Comparison of ENCODE assay signal across 9 mouse cellular contexts in the genomic region with DNA sequence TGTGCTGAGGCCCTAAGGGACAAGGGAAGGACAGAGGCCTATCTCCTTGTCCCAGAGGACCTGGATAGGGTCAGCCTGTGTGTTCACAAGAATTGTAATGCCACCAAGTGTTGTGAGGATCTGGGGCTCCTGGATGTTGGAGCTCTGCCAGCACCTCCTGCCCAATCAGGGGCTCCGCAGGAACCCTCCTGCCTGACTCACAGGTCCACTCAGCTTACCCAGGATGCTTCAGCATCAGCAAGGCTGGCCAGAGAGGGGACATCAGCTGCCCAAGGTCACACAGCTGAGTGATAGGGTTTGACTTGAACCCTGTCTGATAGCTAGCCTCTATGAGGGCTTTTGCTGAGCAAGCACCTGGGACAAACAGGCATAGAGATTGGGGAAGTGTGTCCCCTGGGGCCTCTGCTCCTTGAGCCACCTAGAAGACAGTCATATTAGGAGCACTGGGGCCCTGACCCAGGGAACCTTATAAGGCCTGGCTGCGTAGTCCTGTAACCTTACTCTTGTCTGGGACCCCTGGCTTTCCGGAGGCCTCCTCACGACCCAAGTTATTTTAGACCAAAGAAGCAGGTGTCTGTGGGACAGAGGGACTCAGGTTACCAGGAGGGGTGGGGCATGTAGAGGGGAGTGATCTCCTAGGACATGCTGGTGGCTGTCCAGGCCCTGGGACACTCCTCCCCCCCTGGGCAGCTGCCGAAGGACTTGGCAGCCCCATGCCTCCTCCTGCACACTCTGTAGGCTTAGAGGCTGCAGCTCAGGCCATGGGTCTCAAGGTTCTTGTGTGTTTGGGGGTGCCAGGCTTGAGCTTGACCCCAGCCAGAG. TPM values are rescaled to one million over a fixed set of nuclear protein-coding genes. Genes with fewer than 3 reads are reported as not detected.
DNase-seq lines count a peak whose midpoint lies in the region; ATAC-seq and TF ChIP-seq lines count a peak whose summit lies in the region.
"Had no signal": no experiment of that assay in that cellular context is flagged by ENCODE, and none has a peak within 500 bp of the region (broad histone marks: within the 10 kb centered on the region; RNA-seq: fewer than 3 reads in every experiment).

No protein-coding gene starts in this region.

- H3K36me3 ChIP-seq in kidney, embryonic 15.5 days: no peaks in the 10 kb centered on the region
- H3K36me3 ChIP-seq in midbrain, embryonic 12.5 days: no peaks in the 10 kb centered on the region

- ATAC-seq in kidney, embryonic 15.5 days (replicated peaks; ENCODE audit: low FRiP score): peak; percentile 35
- ATAC-seq in midbrain, embryonic 12.5 days (ENCODE audit: low FRiP score, low read depth): no peak
- no peak for ATAC-seq in monocyte, adult 5-6 weeks (replicated peaks; ENCODE audit: insufficient number of reproducible peaks, low FRiP score, low TSS enrichment, poor library complexity, severe bottlenecking)

- no peaks in the 10 kb centered on the region for H3K27me3 ChIP-seq in kidney, embryonic 15.5 days
- no peaks in the 10 kb centered on the region; the same call in 1 of the 2 replicates for H3K27me3 ChIP-seq in midbrain, embryonic 12.5 days

- peaks cover 73% of the 10 kb centered on the region for H3K4me1 ChIP-seq in kidney, embryonic 15.5 days
- H3K4me1 ChIP-seq in midbrain, embryonic 12.5 days: peaks cover 57% of the 10 kb centered on the region

- peak; percentile 62 to 68 for DNase-seq in left cerebral cortex, adult 2 months (ENCODE audit: extremely low spot score in 1 of 2, low spot score in 2 of 2)
- no peak for DNase-seq in left cerebral cortex, postnatal 4 days
- peak; percentile 68 to 77 for DNase-seq in cerebellum, postnatal 14 days
- peak; percentile 74 to 86 for DNase-seq in heart, adult 18-20 months
- no peak for DNase-seq in embryo, embryonic 10.5 days (ENCODE audit: low spot score)

- no peak for TF ChIP-seq CTCF in left cerebral cortex, adult 2 months (IDR thresholded peaks at IDR 0.05)

- peak overlapping the region; percentile 57 for H3K4me2 ChIP-seq in kidney, embryonic 15.5 days
- peak overlapping the region; percentile 55 for H3K4me2 ChIP-seq in midbrain, embryonic 12.5 days (replicated peaks)

- H3K27ac ChIP-seq in left cerebral cortex, adult 2 months: peak overlapping the region; percentile 98
- peak overlapping the region; percentile 88 for H3K27ac ChIP-seq in kidney, embryonic 15.5 days
- peak overlapping the region; percentile 71 for H3K27ac ChIP-seq in midbrain, embryonic 12.5 days (replicated peaks)

- H3K4me3 ChIP-seq in left cerebral cortex, adult 2 months: peak overlapping the region; percentile 54
- peak overlapping the region; percentile 30; the same call in 1 of the 2 replicates for H3K4me3 ChIP-seq in kidney, embryonic 15.5 days (replicated peaks)
- H3K4me3 ChIP-seq in midbrain, embryonic 12.5 days: peak overlapping the region; percentile 31; the same call in 1 of the 2 replicates

- H3K9ac ChIP-seq in kidney, embryonic 15.5 days: peak overlapping the region; percentile 29; the same call in 1 of the 2 replicates
- H3K9ac ChIP-seq in midbrain, embryonic 12.5 days (replicated peaks): peak overlapping the region; percentile 60

- 33% methylated on average over 5 of the region's 5 CpGs for WGBS in kidney, embryonic 15.5 days
- WGBS in midbrain, embryonic 12.5 days: 69% methylated on average over 5 of the region's 5 CpGs

- no peaks in the 10 kb centered on the region for H3K9me3 ChIP-seq in kidney, embryonic 15.5 days (replicated peaks)
- no peaks in the 10 kb centered on the region for H3K9me3 ChIP-seq in midbrain, embryonic 12.5 days

- intact Hi-C loops in left cerebral cortex, adult 2 months (cut with DNase I): no loop called here
- intact Hi-C loops in left cerebral cortex, postnatal 4 days (cut with DNase I): no loop called here

RNA-seq across cellular contexts. Expression of gene Ak1, which starts 4.5 kb away (rescaled TPM):
- total RNA-seq in left cerebral cortex, adult 2 months (2021): 100 to 1,000 TPM; 140 to 153 TPM
- 100 to 1,000 TPM; 100 to 106 TPM for total RNA-seq in left cerebral cortex, postnatal 4 days (2021)
- 100 to 1,000 TPM; 654 to 691 TPM for total RNA-seq in heart, adult 18-20 months (2021)
- 32.6 and 34.4 TPM in 2 replicates for polyA plus RNA-seq in kidney, embryonic 15.5 days (2015; fragmentation: Nextera tagmentation; extraction: Ambion mirVana)
- polyA plus RNA-seq in midbrain, embryonic 12.5 days (2016; fragmentation: Nextera tagmentation; extraction: Ambion mirVana): 31.6 and 34.7 TPM in 2 replicates
- total RNA-seq in monocyte, adult 5-6 weeks (2017): 0.43 TPM in 1 of 3 replicates, not detected in the others

RNA-seq across cellular contexts. Expression of gene Eng, which starts 20.3 kb away (rescaled TPM):
- total RNA-seq in left cerebral cortex, adult 2 months (2021): 10 to 100 TPM; 22.2 to 23.0 TPM
- 10 to 100 TPM; 21.2 to 26.1 TPM for total RNA-seq in left cerebral cortex, postnatal 4 days (2021)
- 100 to 1,000 TPM in 1 of 2 experiments, 10 to 100 TPM in 1; 95.1 to 106 TPM for total RNA-seq in heart, adult 18-20 months (2021)
- 71.9 and 82.1 TPM in 2 replicates for polyA plus RNA-seq in kidney, embryonic 15.5 days (2015; fragmentation: Nextera tagmentation; extraction: Ambion mirVana)
- 27.7 and 29.5 TPM in 2 replicates for polyA plus RNA-seq in midbrain, embryonic 12.5 days (2016; fragmentation: Nextera tagmentation; extraction: Ambion mirVana)
- total RNA-seq in monocyte, adult 5-6 weeks (2017): 0.19 to 1.1 TPM (median 0.48 TPM) in 3 replicates

RNA-seq across cellular contexts. Expression of gene St6galnac6, which starts 26.6 kb away (rescaled TPM):
- total RNA-seq in left cerebral cortex, adult 2 months (2021): 100 to 1,000 TPM; 122 to 133 TPM
- 10 to 100 TPM; 78.8 to 91.8 TPM for total RNA-seq in left cerebral cortex, postnatal 4 days (2021)
- 100 to 1,000 TPM; 108 to 117 TPM for total RNA-seq in heart, adult 18-20 months (2021)
- 17.0 and 17.6 TPM in 2 replicates for polyA plus RNA-seq in kidney, embryonic 15.5 days (2015; fragmentation: Nextera tagmentation; extraction: Ambion mirVana)
- 10.6 and 11.2 TPM in 2 replicates for polyA plus RNA-seq in midbrain, embryonic 12.5 days (2016; fragmentation: Nextera tagmentation; extraction: Ambion mirVana)
- 4.8 to 11.1 TPM (median 10.5 TPM) in 3 replicates for total RNA-seq in monocyte, adult 5-6 weeks (2017)

RNA-seq across cellular contexts. Expression of gene St6galnac4, which starts 39.2 kb away (rescaled TPM):
- total RNA-seq in left cerebral cortex, adult 2 months (2021): 10 to 100 TPM; 37.2 to 38.0 TPM
- 10 to 100 TPM; 35.7 to 38.4 TPM for total RNA-seq in left cerebral cortex, postnatal 4 days (2021)
- total RNA-seq in heart, adult 18-20 months (2021): 10 to 100 TPM; 14.7 to 16.1 TPM
- polyA plus RNA-seq in kidney, embryonic 15.5 days (2015; fragmentation: Nextera tagmentation; extraction: Ambion mirVana): 22.3 and 23.2 TPM in 2 replicates
- 16.1 and 17.9 TPM in 2 replicates for polyA plus RNA-seq in midbrain, embryonic 12.5 days (2016; fragmentation: Nextera tagmentation; extraction: Ambion mirVana)
- 18.7 to 29.4 TPM (median 21.7 TPM) in 3 replicates for total RNA-seq in monocyte, adult 5-6 weeks (2017)

RNA-seq across cellular contexts. Expression of gene 9430097D07Rik, which starts 50.6 kb away (rescaled TPM):
- total RNA-seq in left cerebral cortex, adult 2 months (2021): 1 to 10 TPM in 1 of 2 experiments, under 1 TPM in 1; 0.75 to 1.1 TPM
- under 1 TPM; 0.62 to 0.84 TPM for total RNA-seq in left cerebral cortex, postnatal 4 days (2021)
- not detected for total RNA-seq in heart, adult 18-20 months (2021)
- polyA plus RNA-seq in kidney, embryonic 15.5 days (2015; fragmentation: Nextera tagmentation; extraction: Ambion mirVana): 0.10 and 0.17 TPM in 2 replicates
- polyA plus RNA-seq in midbrain, embryonic 12.5 days (2016; fragmentation: Nextera tagmentation; extraction: Ambion mirVana): 0.16 and 0.56 TPM in 2 replicates
- not detected in 3 replicates for total RNA-seq in monocyte, adult 5-6 weeks (2017)
- total RNA-seq: hematopoietic stem cell, adult 5-6 weeks had no signal

Comparison
In these comparisons a context has a peak if more than half of its experiments do, and no peak if none do; other contexts are left out.
1. DNase-seq: peak in left cerebral cortex, adult 2 months (2 of 2), cerebellum, postnatal 14 days (2 of 2) and heart, adult 18-20 months (2 of 2); none in left cerebral cortex, postnatal 4 days (single experiment) and embryo, embryonic 10.5 days (single experiment).
2. RNA of gene Ak1, which starts 4.5 kb away (total RNA-seq): 654 to 691 TPM in heart, adult 18-20 months, 140 to 153 TPM in left cerebral cortex, adult 2 months and 100 to 106 TPM in left cerebral cortex, postnatal 4 days; 0.43 TPM in monocyte, adult 5-6 weeks; every median in the first group is over 10 times any median in the second.
3. RNA of gene Eng, which starts 20.3 kb away (total RNA-seq): 95.1 to 106 TPM in heart, adult 18-20 months, 21.2 to 26.1 TPM in left cerebral cortex, postnatal 4 days and 22.2 to 23.0 TPM in left cerebral cortex, adult 2 months; 0.19 to 1.1 TPM in monocyte, adult 5-6 weeks; every median in the first group is over 10 times any median in the second.
4. Peak in every context shown above with its lines, with median percentiles within 50 percentile points of each other: H3K27ac ChIP-seq and H3K4me3 ChIP-seq.